Mouse (Mus musculus) common myeloid progenitor, adult 5-6 weeks (primary cell): ENCODE measurements at regions not wholly inside any gene's neighbourhood (a gene's known extent, or its start where the extent isn't known, plus 50 kb on each side); places are given as distances from the start of the nearest gene placed in this dataset.

Experiments
- ATAC-seq: replicated peaks from 2 replicates; pipeline ENCODE4 v1.8.0; 2016; ENCODE audit warnings: low read depth, mild to moderate bottlenecking, moderate TSS enrichment, inconsistent platforms; ENCODE audit not compliant: poor library complexity, severe bottlenecking

- ATAC-seq, result no peak
Measured at GRCm38 (mm10) chr4:80442711-80443110, 391.2 kb upstream of the Tyrp1 start.

GRCm38 (mm10) chr4:80463615-80464014 lies 370.3 kb upstream of the Tyrp1 start:
- no peak for ATAC-seq

- no peak for ATAC-seq
Measured at GRCm38 (mm10) chr4:80475736-80476478, 358.0 kb upstream of the Tyrp1 start.

- ATAC-seq, result no peak
Measured at GRCm38 (mm10) chr4:80515087-80515486, 318.8 kb upstream of the Tyrp1 start.

- ATAC-seq, result peak; percentile 63; the same call in 1 of the 2 replicates
Measured at GRCm38 (mm10) chr4:80517476-80518285, 316.2 kb upstream of the Tyrp1 start.

- no peak for ATAC-seq
Measured at GRCm38 (mm10) chr4:80518589-80518988, 315.3 kb upstream of the Tyrp1 start.

GRCm38 (mm10) chr4:80539854-80540253 lies 294.1 kb upstream of the Tyrp1 start:
- no peak for ATAC-seq

GRCm38 (mm10) chr4:80545086-80545485 lies 288.8 kb upstream of the Tyrp1 start:
- ATAC-seq, result no peak

GRCm38 (mm10) chr4:80589438-80589837 lies 244.5 kb upstream of the Tyrp1 start:
- ATAC-seq, result no peak

GRCm38 (mm10) chr4:80628271-80628670 lies 205.7 kb upstream of the Tyrp1 start:
- no peak for ATAC-seq

- ATAC-seq, result no peak
Measured at GRCm38 (mm10) chr4:80629251-80629650, 204.7 kb upstream of the Tyrp1 start.

- ATAC-seq, result no peak
Measured at GRCm38 (mm10) chr4:80630260-80630659, 203.7 kb upstream of the Tyrp1 start.

GRCm38 (mm10) chr4:80631041-80631440 lies 202.9 kb upstream of the Tyrp1 start:
- ATAC-seq, result no peak

GRCm38 (mm10) chr4:80631441-80631840 lies 202.5 kb upstream of the Tyrp1 start:
- ATAC-seq, result no peak

- ATAC-seq, result no peak
Measured at GRCm38 (mm10) chr4:80638381-80638780, 195.5 kb upstream of the Tyrp1 start.
